Mouse (Mus musculus): ENCODE data around the gene Cacna1h.

Cacna1h gene

GRCm38 (mm10) chr17:25433617-25434606, at the start of gene Cacna1h:
Cacna1h (minus strand) TSS chr17:25433783.
- DNase-seq (ENCODE audit: extremely low read depth, insufficient read length, low spot score), result no peak

GRCm38 (mm10) chr17:25482092-25482491, 48.5 kb upstream of the Cacna1h start:
- no peak for DNase-seq (ENCODE audit: extremely low read depth, insufficient read length, low spot score)

- DNase-seq (ENCODE audit: extremely low read depth, insufficient read length, low spot score), result no peak
These were observed 47.2 kb upstream of the Cacna1h start for GRCm38 (mm10) chr17:25480820-25481219.

GRCm38 (mm10) chr17:25480152-25480551, 46.6 kb upstream of the Cacna1h start:
- no peak for DNase-seq (ENCODE audit: extremely low read depth, insufficient read length, low spot score)

- no peak for DNase-seq (ENCODE audit: extremely low read depth, insufficient read length, low spot score)
These were observed 42.6 kb upstream of the Cacna1h start for GRCm38 (mm10) chr17:25475946-25476744.

GRCm38 (mm10) chr17:25474330-25475077, 40.9 kb upstream of the Cacna1h start:
- peak; percentile 31 for DNase-seq (ENCODE audit: extremely low read depth, insufficient read length, low spot score)

- DNase-seq (ENCODE audit: extremely low read depth, insufficient read length, low spot score), result no peak
These were observed 38.5 kb upstream of the Cacna1h start for GRCm38 (mm10) chr17:25472044-25472443.

- DNase-seq (ENCODE audit: extremely low read depth, insufficient read length, low spot score), result no peak
These were observed 37.8 kb upstream of the Cacna1h start for GRCm38 (mm10) chr17:25471418-25471817.

GRCm38 (mm10) chr17:25469798-25470197, 36.2 kb upstream of the Cacna1h start:
- no peak for DNase-seq (ENCODE audit: extremely low read depth, insufficient read length, low spot score)

- DNase-seq (ENCODE audit: extremely low read depth, insufficient read length, low spot score), result no peak
These were observed 34.7 kb upstream of the Cacna1h start for GRCm38 (mm10) chr17:25468301-25468700.

GRCm38 (mm10) chr17:25467781-25468180, 34.2 kb upstream of the Cacna1h start:
- no peak for DNase-seq (ENCODE audit: extremely low read depth, insufficient read length, low spot score)

GRCm38 (mm10) chr17:25466257-25466656, 32.7 kb upstream of the Cacna1h start:
- DNase-seq (ENCODE audit: extremely low read depth, insufficient read length, low spot score), result no peak

- DNase-seq (ENCODE audit: extremely low read depth, insufficient read length, low spot score), result no peak
These were observed 30.5 kb upstream of the Cacna1h start for GRCm38 (mm10) chr17:25464091-25464490.

- DNase-seq (ENCODE audit: extremely low read depth, insufficient read length, low spot score), result no peak
These were observed 29.9 kb upstream of the Cacna1h start for GRCm38 (mm10) chr17:25463326-25463945.

GRCm38 (mm10) chr17:25462236-25462875, 28.8 kb upstream of the Cacna1h start:
- DNase-seq (ENCODE audit: extremely low read depth, insufficient read length, low spot score), result no peak

GRCm38 (mm10) chr17:25456540-25456939, 23.0 kb upstream of the Cacna1h start:
- no peak for DNase-seq (ENCODE audit: extremely low read depth, insufficient read length, low spot score)

- no peak for DNase-seq (ENCODE audit: extremely low read depth, insufficient read length, low spot score)
These were observed 20.7 kb upstream of the Cacna1h start, which contains the start of gene Tekt4 for GRCm38 (mm10) chr17:25454272-25454671. Tekt4 (plus strand) TSS chr17:25454615.

GRCm38 (mm10) chr17:25452246-25452965, 18.8 kb upstream of the Cacna1h start:
- no peak for DNase-seq (ENCODE audit: extremely low read depth, insufficient read length, low spot score)

- no peak for DNase-seq (ENCODE audit: extremely low read depth, insufficient read length, low spot score)
These were observed 16.7 kb upstream of the Cacna1h start for GRCm38 (mm10) chr17:25450329-25450728.

Data from 3134 (cell line).